Mouse (Mus musculus): ENCODE results near the gene Thbd. TPM values are rescaled to one million over a fixed set of nuclear protein-coding genes. Genes with fewer than 3 reads are reported as not detected.

The Thbd gene
- total and polyA plus RNA-seq, 3 experiments, result not detected

DNA sequence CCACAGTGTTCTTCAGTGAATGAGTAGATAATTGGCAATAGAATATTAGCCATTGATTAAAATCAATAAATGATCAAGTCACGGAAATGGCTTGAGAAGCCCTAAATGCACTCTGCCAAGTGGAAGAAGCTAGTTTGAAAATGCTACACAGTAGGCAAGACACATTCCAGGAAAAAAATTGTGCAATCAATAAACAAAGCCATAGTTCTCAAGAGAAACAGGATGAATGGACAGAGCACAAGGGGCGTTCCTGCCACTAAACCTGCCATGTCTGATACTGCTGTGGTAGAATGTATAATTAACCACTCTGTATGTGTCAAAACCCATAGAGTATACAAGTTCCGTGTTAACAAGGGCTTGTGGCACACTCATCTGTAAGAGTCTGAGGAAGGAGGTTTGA is 19.6 kb upstream of the Thbd start:
- H3K27me3 ChIP-seq (ENCODE audit: control insufficient read depth in 1 of 2, insufficient read depth in 2 of 2, low read length in 2 of 2), result no peaks in the 10 kb centered on the region
- no peak overlapping the region for H3K9ac ChIP-seq (ENCODE audit: control insufficient read depth, low read depth, low read length, poor library complexity, severe bottlenecking)
- H3K9me3 ChIP-seq (replicated peaks; ENCODE audit: insufficient read depth, low read length), result no peaks in the 10 kb centered on the region
- no peaks in the 10 kb centered on the region for H3K4me1 ChIP-seq (ENCODE audit: control insufficient read depth in 1 of 2, insufficient read depth in 2 of 2, low read length in 2 of 2)
- no peak for DNase-seq (ENCODE audit: low read depth, low spot score)
- H3K36me3 ChIP-seq (ENCODE audit: control insufficient read depth in 1 of 2, insufficient read depth in 2 of 2, low read length in 2 of 2), result no peaks in the 10 kb centered on the region
- no peak overlapping the region for H3K4me3 ChIP-seq (ENCODE audit: control insufficient read depth in 1 of 2, insufficient read depth in 1 of 2, low read depth in 2 of 2, low read length in 2 of 2)
- TF ChIP-seq ZNF384 (IDR thresholded peaks at IDR 0.05; ENCODE audit: low read depth, low read length) (no peak), ZC3H11A (IDR thresholded peaks at IDR 0.05; ENCODE audit: low read depth, low read length) (no peak), TCF12 (IDR thresholded peaks at IDR 0.05; ENCODE audit: low read depth, low read length) (no peak), USF2 (IDR thresholded peaks at IDR 0.05; ENCODE audit: borderline replicate concordance in 1 of 2, insufficient read depth in 1 of 2, low read depth in 1 of 2, low read length in 2 of 2) (no peak), ELF1 (IDR thresholded peaks at IDR 0.05; ENCODE audit: low read depth, low read length) (no peak), MAZ (IDR thresholded peaks at IDR 0.05; ENCODE audit: low read depth, low read length) (no peak), SIN3A (IDR thresholded peaks at IDR 0.05; ENCODE audit: low read length) (no peak), RCOR1 (IDR thresholded peaks at IDR 0.05; ENCODE audit: low read depth, low read length) (no peak), MAX (IDR thresholded peaks at IDR 0.05; ENCODE audit: low read length) (no peak), NRF1 (IDR thresholded peaks at IDR 0.05; ENCODE audit: insufficient read depth, low read depth, low read length, poor library complexity, severe bottlenecking) (no peak), HCFC1 (IDR thresholded peaks at IDR 0.05; ENCODE audit: low read depth, low read length) (no peak), SMC3 (IDR thresholded peaks at IDR 0.05; ENCODE audit: low read depth, low read length) (no peak), CHD1 (IDR thresholded peaks at IDR 0.05; ENCODE audit: low read depth, low read length) (no peak), MEF2A (IDR thresholded peaks at IDR 0.05; ENCODE audit: extremely low read depth, insufficient replicate concordance, low read depth, low read length, poor library complexity, severe bottlenecking) (no peak), JUND (IDR thresholded peaks at IDR 0.05; ENCODE audit: low read depth, low read length) (no peak), MAFK (IDR thresholded peaks at IDR 0.05; ENCODE audit: borderline replicate concordance, low read depth, low read length) (no peak), NELFE (IDR thresholded peaks at IDR 0.05; ENCODE audit: low read depth, low read length) (no peak)
- no peaks in the 10 kb centered on the region for H3K79me2 ChIP-seq (ENCODE audit: control insufficient read depth, insufficient read depth, low read length, poor library complexity)
- no peak overlapping the region for H3K27ac ChIP-seq (ENCODE audit: control insufficient read depth, low read depth, low read length)

DNA sequence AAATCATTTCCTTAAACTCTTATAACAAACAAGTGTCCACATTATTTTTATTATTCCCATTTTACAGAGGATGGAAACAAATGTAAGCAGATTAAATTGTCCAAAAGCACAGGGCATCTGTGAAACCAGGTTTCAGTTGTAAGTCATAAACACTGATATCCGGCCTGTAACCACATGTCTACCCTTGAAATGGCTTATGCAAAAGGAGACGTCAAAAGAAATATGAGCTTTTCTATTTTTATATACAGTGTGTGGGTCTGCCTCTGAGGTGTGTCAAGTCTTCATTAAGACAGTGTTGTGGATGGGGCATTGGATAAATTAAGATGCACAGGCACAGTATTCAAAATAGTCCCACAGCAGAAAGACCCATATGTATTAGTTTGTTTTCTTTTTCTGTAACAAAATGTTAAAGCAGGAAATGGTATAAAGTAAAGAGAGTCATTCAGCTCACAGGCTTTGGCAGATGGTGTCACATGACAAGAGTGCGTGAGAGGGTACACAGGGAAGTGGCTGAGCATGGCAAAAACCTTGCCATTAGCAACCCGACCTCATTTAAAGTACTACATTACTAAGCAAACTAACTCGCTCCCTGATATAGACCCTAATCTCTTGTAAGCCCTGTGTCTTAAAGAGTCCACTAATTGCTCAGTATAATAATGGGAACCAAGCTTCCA is 17.9 kb upstream of the Thbd start:
- Histone ChIP-seq H3K4me1 (ENCODE audit: control insufficient read depth in 1 of 2, insufficient read depth in 2 of 2, low read length in 2 of 2) (no peaks in the 10 kb centered on the region), H3K27ac (ENCODE audit: control insufficient read depth, low read depth, low read length) (no peak overlapping the region), H3K9ac (ENCODE audit: control insufficient read depth, low read depth, low read length, poor library complexity, severe bottlenecking) (no peak overlapping the region), H3K79me2 (ENCODE audit: control insufficient read depth, insufficient read depth, low read length, poor library complexity) (no peaks in the 10 kb centered on the region), H3K27me3 (ENCODE audit: control insufficient read depth in 1 of 2, insufficient read depth in 2 of 2, low read length in 2 of 2) (no peaks in the 10 kb centered on the region), H3K4me3 (ENCODE audit: control insufficient read depth in 1 of 2, insufficient read depth in 1 of 2, low read depth in 2 of 2, low read length in 2 of 2) (no peak overlapping the region), H3K36me3 (ENCODE audit: control insufficient read depth in 1 of 2, insufficient read depth in 2 of 2, low read length in 2 of 2) (no peaks in the 10 kb centered on the region), H3K9me3 (replicated peaks; ENCODE audit: insufficient read depth, low read length) (no peaks in the 10 kb centered on the region)
- DNase-seq (ENCODE audit: low read depth, low spot score), result no peak
- TF ChIP-seq USF2 (IDR thresholded peaks at IDR 0.05; ENCODE audit: borderline replicate concordance in 1 of 2, insufficient read depth in 1 of 2, low read depth in 1 of 2, low read length in 2 of 2) (no peak), CHD1 (IDR thresholded peaks at IDR 0.05; ENCODE audit: low read depth, low read length) (no peak), EP300 (IDR thresholded peaks at IDR 0.05; ENCODE audit: low read depth in 1 of 2, low read length in 2 of 2) (no peak), POLR2AphosphoS5 (IDR thresholded peaks at IDR 0.05; ENCODE audit: borderline replicate concordance, low read depth, low read length) (no peak), HCFC1 (IDR thresholded peaks at IDR 0.05; ENCODE audit: low read depth, low read length) (no peak), KAT2A (conservative IDR thresholded peaks at IDR 0.05; ENCODE audit: low read depth, low read length) (no peak), TAL1 (IDR thresholded peaks at IDR 0.05; ENCODE audit: low read length) (no peak), MEF2A (IDR thresholded peaks at IDR 0.05; ENCODE audit: extremely low read depth, insufficient replicate concordance, low read depth, low read length, poor library complexity, severe bottlenecking) (no peak), RAD21 (IDR thresholded peaks at IDR 0.05; ENCODE audit: low read depth, low read length) (no peak), JUND (IDR thresholded peaks at IDR 0.05; ENCODE audit: low read depth, low read length) (no peak), GATA1 (IDR thresholded peaks at IDR 0.05; ENCODE audit: low read depth, low read length) (no peak), NRF1 (IDR thresholded peaks at IDR 0.05; ENCODE audit: insufficient read depth, low read depth, low read length, poor library complexity, severe bottlenecking) (no peak), BHLHE40 (IDR thresholded peaks at IDR 0.05; ENCODE audit: borderline replicate concordance, low read depth, low read length) (no peak), ZMIZ1 (IDR thresholded peaks at IDR 0.05; ENCODE audit: low read depth, low read length) (no peak), ZKSCAN1 (IDR thresholded peaks at IDR 0.05; ENCODE audit: low read depth, low read length) (no peak)

All from MEL (cell line).